Mouse (Mus musculus) liver, embryonic 14.5 days (tissue): Measurements from ENCODE around the gene Stk17b.

Source experiments
- CTCF ChIP-seq: IDR thresholded peaks from 2 replicates; pipeline ENCODE4 v1.5.1; 2016; ENCODE audit warnings: antibody characterized with exemption, low read depth, control low read depth
- EP300 ChIP-seq: IDR thresholded peaks from 2 replicates; pipeline ENCODE4 v1.6.1; 2016; ENCODE audit warnings: antibody characterized with exemption, low read depth

GRCm38 (mm10) chr1:53791343-53791742, 6.3 kb upstream of the Stk17b start:
- TF ChIP-seq CTCF (no peak), EP300 (no peak)
